Comparison of ENCODE assay signal across 29 mouse cellular contexts in the genomic region with DNA sequence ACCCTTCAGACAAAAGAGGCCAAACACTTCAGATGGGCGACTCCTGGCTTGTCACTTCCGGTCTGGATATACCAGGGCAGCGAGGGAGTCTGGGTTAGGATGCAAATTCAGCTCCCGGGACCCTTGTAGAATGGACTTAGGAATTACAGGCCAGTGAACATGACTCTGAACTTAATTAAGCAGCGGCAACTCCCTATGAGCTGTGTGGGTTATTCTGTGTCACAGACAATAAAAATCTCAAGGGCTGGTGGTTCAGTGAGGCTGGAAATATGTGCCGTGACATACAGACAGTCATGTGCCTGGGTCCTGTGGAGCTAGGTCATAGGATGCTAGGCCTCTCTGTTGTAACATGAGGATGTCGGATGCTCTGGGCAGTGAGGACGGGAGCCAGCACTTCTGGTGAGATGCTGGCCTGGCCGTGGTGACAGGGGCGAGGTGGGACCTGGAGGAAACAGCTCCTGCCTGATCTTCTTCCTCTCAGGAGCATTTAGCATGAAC.
DNase-seq lines count a peak whose midpoint lies in the region; ATAC-seq and TF ChIP-seq lines count a peak whose summit lies in the region.
"Had no signal": no experiment of that assay in that cellular context is flagged by ENCODE, and none has a peak within 500 bp of the region (broad histone marks: within the 10 kb centered on the region; RNA-seq: fewer than 3 reads in every experiment).

No protein-coding gene starts in this region.

- no peak for DNase-seq in heart, adult 2 months
- DNase-seq in kidney, adult 2 months, result no peak
- no peak for DNase-seq in midbrain, embryonic 14.5 days
- peak; percentile 71 for DNase-seq in retina, postnatal 1 day
- DNase-seq in cerebellum, postnatal 25 days, result no peak
- DNase-seq: adrenal gland, postnatal 10 days; cerebellum, adult 9-10 months; embryo, embryonic 11 days; gastrocnemius, postnatal 10 days; layer of hippocampus, adult 9-11 months; liver, embryonic 13.5 days; lung, adult 18-20 months; lung, postnatal 10 days; right cerebral cortex, adult 18-20 months; spleen, adult 18-20 months; thymus, postnatal 25 days had no signal

- H3K27ac ChIP-seq in heart, embryonic 13.5 days (replicated peaks), result no peak overlapping the region
- no peak overlapping the region for H3K27ac ChIP-seq in heart, adult 2 months
- peak overlapping the region; percentile 94 for H3K27ac ChIP-seq in kidney, embryonic 16.5 days (ENCODE audit: low read length)
- H3K27ac ChIP-seq in kidney, adult 2 months (ENCODE audit: insufficient read depth, low read depth, low read length), result no peak overlapping the region
- H3K27ac ChIP-seq in midbrain, embryonic 12.5 days (replicated peaks), result 0 out of 2 replicates have a peak overlapping the region, but pooled peaks have one; percentile 11
- H3K27ac ChIP-seq in midbrain, embryonic 14.5 days (replicated peaks; ENCODE audit: low read depth, low read length), result no peak overlapping the region
- H3K27ac ChIP-seq: embryonic facial prominence, embryonic 13.5 days; forebrain, embryonic 13.5 days; limb, embryonic 10.5 days; limb, embryonic 15.5 days; liver, embryonic 13.5 days; macrophage had no signal

- no peaks in the 10 kb centered on the region for H3K27me3 ChIP-seq in heart, embryonic 13.5 days (replicated peaks)
- no peaks in the 10 kb centered on the region for H3K27me3 ChIP-seq in heart, adult 2 months (ENCODE audit: control insufficient read depth, insufficient read depth, low read length)
- H3K27me3 ChIP-seq in kidney, embryonic 16.5 days (ENCODE audit: insufficient read depth, low read length), result no peaks in the 10 kb centered on the region
- no peaks in the 10 kb centered on the region for H3K27me3 ChIP-seq in kidney, adult 2 months (replicated peaks; ENCODE audit: control insufficient read depth, insufficient read depth, low read length)
- no peaks in the 10 kb centered on the region for H3K27me3 ChIP-seq in midbrain, embryonic 12.5 days
- no peaks in the 10 kb centered on the region for H3K27me3 ChIP-seq in midbrain, embryonic 14.5 days (ENCODE audit: control insufficient read depth, insufficient read depth, low read length)
- H3K27me3 ChIP-seq: embryonic facial prominence, embryonic 13.5 days; forebrain, embryonic 13.5 days; limb, embryonic 15.5 days; liver, embryonic 13.5 days; Patski had no signal

- no peaks in the 10 kb centered on the region for H3K79me2 ChIP-seq in heart, adult 2 months (replicated peaks; ENCODE audit: control insufficient read depth, insufficient read depth, low read length)

- peaks cover 91% of the 10 kb centered on the region for H3K4me1 ChIP-seq in heart, embryonic 13.5 days
- H3K4me1 ChIP-seq in heart, adult 2 months (ENCODE audit: control insufficient read depth, insufficient read depth, low read length), result peaks cover 5% of the 10 kb centered on the region; the same call in 1 of the 2 replicates
- H3K4me1 ChIP-seq in kidney, embryonic 16.5 days (ENCODE audit: insufficient read depth, low read length), result peaks cover 85% of the 10 kb centered on the region
- H3K4me1 ChIP-seq in kidney, adult 2 months (ENCODE audit: control insufficient read depth, insufficient read depth, low read length), result peaks cover 2% of the 10 kb centered on the region; the same call in 1 of the 2 replicates
- peaks cover 84% of the 10 kb centered on the region for H3K4me1 ChIP-seq in midbrain, embryonic 12.5 days
- H3K4me1 ChIP-seq in midbrain, embryonic 14.5 days (ENCODE audit: control insufficient read depth, insufficient read depth, low read length), result peaks cover 61% of the 10 kb centered on the region

- 77% methylated on average over 10 of the region's 10 CpGs for WGBS in heart, embryonic 13.5 days
- 86% methylated on average over 10 of the region's 10 CpGs for WGBS in heart, adult 2 months
- 42% methylated on average over 10 of the region's 10 CpGs for WGBS in kidney, embryonic 16.5 days
- 63% methylated on average over 10 of the region's 10 CpGs for WGBS in kidney, adult 2 months
- 74% methylated on average over 10 of the region's 10 CpGs for WGBS in midbrain, embryonic 12.5 days
- WGBS in midbrain, embryonic 14.5 days, result 76% methylated on average over 10 of the region's 10 CpGs

- H3K9ac ChIP-seq in heart, embryonic 13.5 days, result no peak overlapping the region
- no peak overlapping the region for H3K9ac ChIP-seq in heart, adult 2 months (ENCODE audit: low read depth, low read length)
- H3K9ac ChIP-seq in kidney, embryonic 16.5 days (replicated peaks; ENCODE audit: low read length), result no peak overlapping the region
- no peak overlapping the region for H3K9ac ChIP-seq in midbrain, embryonic 12.5 days (replicated peaks)
- no peak overlapping the region for H3K9ac ChIP-seq in midbrain, embryonic 14.5 days (replicated peaks; ENCODE audit: low read length)
- H3K9ac ChIP-seq: embryonic facial prominence, embryonic 13.5 days; forebrain, embryonic 13.5 days; limb, embryonic 15.5 days; liver, embryonic 13.5 days had no signal

- H3K36me3 ChIP-seq in heart, embryonic 13.5 days, result no peaks in the 10 kb centered on the region
- H3K36me3 ChIP-seq in heart, adult 2 months (ENCODE audit: control insufficient read depth, insufficient read depth, low read length), result no peaks in the 10 kb centered on the region
- no peaks in the 10 kb centered on the region for H3K36me3 ChIP-seq in kidney, embryonic 16.5 days (ENCODE audit: insufficient read depth, low read length)
- H3K36me3 ChIP-seq in kidney, adult 2 months (ENCODE audit: control insufficient read depth, insufficient read depth, low read length), result no peaks in the 10 kb centered on the region
- H3K36me3 ChIP-seq in midbrain, embryonic 12.5 days, result no peaks in the 10 kb centered on the region
- H3K36me3 ChIP-seq in midbrain, embryonic 14.5 days (ENCODE audit: control insufficient read depth, insufficient read depth, low read length), result no peaks in the 10 kb centered on the region
- H3K36me3 ChIP-seq: embryonic facial prominence, embryonic 13.5 days; limb, embryonic 10.5 days; limb, embryonic 15.5 days; liver, embryonic 13.5 days had no signal

- intact Hi-C loops in heart, adult 2 months (cut with DNase I), result no loop called here

- no peak overlapping the region for H3K4me3 ChIP-seq in heart, embryonic 13.5 days
- H3K4me3 ChIP-seq in heart, adult 2 months, result no peak overlapping the region
- H3K4me3 ChIP-seq in kidney, embryonic 16.5 days (ENCODE audit: low read length), result no peak overlapping the region
- H3K4me3 ChIP-seq in kidney, adult 2 months (ENCODE audit: insufficient read depth, low read depth, low read length), result no peak overlapping the region
- H3K4me3 ChIP-seq in midbrain, embryonic 12.5 days, result no peak overlapping the region
- no peak overlapping the region for H3K4me3 ChIP-seq in midbrain, embryonic 14.5 days (replicated peaks; ENCODE audit: low read depth, low read length)
- H3K4me3 ChIP-seq: embryonic facial prominence, embryonic 13.5 days; erythroblast, embryonic 14.5 days; forebrain, embryonic 13.5 days; limb, embryonic 10.5 days; limb, embryonic 15.5 days; liver, embryonic 13.5 days; myocyte had no signal

- ATAC-seq in heart, embryonic 13.5 days (ENCODE audit: extremely low read depth, insufficient number of reproducible peaks, low FRiP score, low TSS enrichment), result peak; percentile 38; the same call in 1 of the 2 replicates
- ATAC-seq in kidney, embryonic 16.5 days (ENCODE audit: low FRiP score, low TSS enrichment), result peak; percentile 53
- ATAC-seq in midbrain, embryonic 12.5 days (ENCODE audit: low FRiP score, low read depth), result no peak
- no peak for ATAC-seq in midbrain, embryonic 14.5 days (ENCODE audit: low FRiP score, low TSS enrichment)
- ATAC-seq: forebrain, embryonic 13.5 days; intestine, embryonic 16.5 days; Patski had no signal

- H3K4me2 ChIP-seq in heart, embryonic 13.5 days, result no peak overlapping the region
- H3K4me2 ChIP-seq in kidney, embryonic 16.5 days (replicated peaks; ENCODE audit: low read depth, low read length), result no peak overlapping the region
- H3K4me2 ChIP-seq in midbrain, embryonic 12.5 days (replicated peaks), result no peak overlapping the region
- H3K4me2 ChIP-seq in midbrain, embryonic 14.5 days (ENCODE audit: low read length), result no peak overlapping the region
- H3K4me2 ChIP-seq: embryonic facial prominence, embryonic 13.5 days; forebrain, embryonic 13.5 days; heart, embryonic 11.5 days; limb, embryonic 15.5 days; liver, embryonic 13.5 days had no signal

- TF ChIP-seq EP300 in heart, adult 2 months (IDR thresholded peaks at IDR 0.05; ENCODE audit: insufficient read depth, low read depth, low read length), result no peak

- no peak for TF ChIP-seq POLR2A in heart, adult 2 months (IDR thresholded peaks at IDR 0.05; ENCODE audit: insufficient read depth, low read depth, low read length)
- TF ChIP-seq POLR2A in kidney, adult 2 months (IDR thresholded peaks at IDR 0.05; ENCODE audit: low read depth, low read length), result no peak

- no peaks in the 10 kb centered on the region for H3K9me3 ChIP-seq in heart, embryonic 13.5 days
- no peaks in the 10 kb centered on the region for H3K9me3 ChIP-seq in kidney, embryonic 16.5 days (ENCODE audit: low read length)
- no peaks in the 10 kb centered on the region for H3K9me3 ChIP-seq in midbrain, embryonic 12.5 days
- no peaks in the 10 kb centered on the region for H3K9me3 ChIP-seq in midbrain, embryonic 14.5 days (ENCODE audit: control insufficient read depth, low read length)
- H3K9me3 ChIP-seq: embryonic facial prominence, embryonic 13.5 days; forebrain, embryonic 13.5 days; limb, embryonic 10.5 days; limb, embryonic 15.5 days; liver, embryonic 13.5 days had no signal

- no peak for TF ChIP-seq CTCF in heart, adult 2 months (IDR thresholded peaks at IDR 0.05)
- no peak for TF ChIP-seq CTCF in kidney, adult 2 months (conservative IDR thresholded peaks at IDR 0.05; ENCODE audit: insufficient read depth, insufficient read length, low read depth, low read length)

Comparison
In these comparisons a context has a peak if more than half of its experiments do, and no peak if none do; other contexts are left out.
1. H3K27ac ChIP-seq: peak in kidney, embryonic 16.5 days (single experiment) and midbrain, embryonic 12.5 days (single experiment); none in heart, embryonic 13.5 days (single experiment), heart, adult 2 months (single experiment), kidney, adult 2 months (single experiment) and midbrain, embryonic 14.5 days (single experiment).
2. ATAC-seq: peak in heart, embryonic 13.5 days (single experiment) and kidney, embryonic 16.5 days (single experiment); none in midbrain, embryonic 12.5 days (single experiment) and midbrain, embryonic 14.5 days (single experiment).